Mouse (Mus musculus) forebrain, embryonic 16.5 days (tissue): Measurements from ENCODE around the gene Usp25. TPM values are rescaled to one million over a fixed set of nuclear protein-coding genes. Genes with fewer than 3 reads are reported as not detected.

Source experiments
- ATAC-seq: fragments of 200-750 bp; cut with Nextera tagmentation; 2 replicates; pipeline ENCODE4 v1.8.0; 2017; ENCODE audit warnings: mild to moderate bottlenecking, moderate library complexity
- H3K27ac ChIP-seq: fragments of 300-500 bp; sonication (generic); 2 replicates; pipeline ENCODE4 v1.5.1; 2014; ENCODE audit warnings: low read length, control low read depth
- H3K27me3 ChIP-seq: fragments of 300-500 bp; sonication (generic); replicated peaks from 2 replicates; pipeline ENCODE4 v1.6.1; 2014; ENCODE audit warnings: low read length; ENCODE audit not compliant: control insufficient read depth, insufficient read depth
- H3K36me3 ChIP-seq: fragments of 300-500 bp; sonication (generic); 2 replicates; pipeline ENCODE4 v1.6.1; 2014; ENCODE audit not compliant: control insufficient read depth, insufficient read depth
- H3K4me1 ChIP-seq: fragments of 300-500 bp; sonication (generic); replicated peaks from 2 replicates; pipeline ENCODE4 v1.6.1; 2014; ENCODE audit warnings: low read length; ENCODE audit not compliant: control insufficient read depth, insufficient read depth
- H3K4me2 ChIP-seq: fragments of 300-500 bp; sonication (generic); 2 replicates; pipeline ENCODE4 v1.6.1; 2014; ENCODE audit warnings: mild to moderate bottlenecking, low read length, control low read depth
- H3K4me3 ChIP-seq: fragments of 300-500 bp; sonication (generic); replicated peaks from 2 replicates; pipeline ENCODE4 v1.5.1; 2014; ENCODE audit warnings: mild to moderate bottlenecking, low read length, control low read depth
- H3K9ac ChIP-seq: fragments of 300-500 bp; sonication (generic); replicated peaks from 2 replicates; pipeline ENCODE4 v1.6.1; 2014; ENCODE audit warnings: low read depth, low read length, control low read depth
- H3K9me3 ChIP-seq: fragments of 300-500 bp; sonication (generic); 2 replicates; pipeline ENCODE4 v1.6.1; 2016; ENCODE audit warnings: low read length; ENCODE audit not compliant: control insufficient read depth
- WGBS: fragments of 180-500 bp; shearing (Covaris S2); extraction: QIAGEN DNeasy Blood & Tissue Kit; methylation state at CpG from one replicate; pipeline ENCODE4 v1.1.7; 2014; 5-methylcytosine and 5-hydroxymethylcytosine counted together
- polyA plus RNA-seq: library from polyadenylated mRNA; unstranded; fragments of >200 nt; fragmentation: Nextera tagmentation; extraction: Ambion mirVana; gene quantifications from 2 replicates; pipeline ENCODE4 v1.2.1, GENCODE M21; 2015

Gene Usp25
- polyA plus RNA-seq, 1 experiment from 2014 or later = 10.9 TPM

DNA sequence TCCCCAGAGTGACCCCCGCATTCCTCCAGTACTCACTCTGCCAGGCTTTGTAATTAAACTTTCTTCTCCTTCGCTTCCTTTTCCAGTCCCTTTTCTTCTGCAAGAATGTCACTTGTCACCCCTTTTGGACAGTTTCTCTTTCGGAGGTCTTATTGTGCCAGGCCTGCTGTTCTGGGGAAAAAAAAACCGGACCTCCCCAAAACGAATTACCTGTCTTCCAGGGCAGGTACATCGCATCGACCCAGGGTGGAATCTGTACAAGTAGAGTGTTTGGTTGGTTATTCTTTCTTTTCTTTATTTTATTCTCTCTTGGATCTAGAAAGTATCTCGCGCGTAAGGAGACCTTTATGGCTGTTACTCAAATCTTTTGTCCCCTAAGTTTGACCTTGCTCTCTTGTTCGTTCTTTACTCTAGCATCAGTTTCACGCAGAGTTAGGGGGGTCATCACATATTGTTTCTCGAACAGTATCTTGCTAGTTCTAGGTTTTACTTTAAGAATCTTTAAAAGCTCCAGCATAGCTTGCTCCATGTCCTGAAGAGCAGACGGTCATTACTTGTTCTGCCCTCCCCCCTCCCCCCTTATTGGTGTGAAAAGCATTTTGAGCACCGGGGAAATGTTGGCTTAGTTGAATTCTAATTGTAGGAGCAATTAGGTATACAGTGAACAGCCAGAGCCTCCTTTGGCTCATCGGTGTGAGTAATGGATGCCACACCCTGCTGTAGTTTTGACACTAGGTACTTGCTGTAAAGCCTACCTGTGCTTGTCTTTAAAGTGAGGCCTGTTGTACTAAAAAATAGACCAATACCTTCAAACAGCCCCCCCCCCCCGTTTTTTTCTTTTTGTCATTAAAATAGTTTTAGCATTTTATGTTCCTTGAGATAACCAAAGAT is 1.1 kb downstream of the Usp25 start:
- no peak for ATAC-seq

DNA sequence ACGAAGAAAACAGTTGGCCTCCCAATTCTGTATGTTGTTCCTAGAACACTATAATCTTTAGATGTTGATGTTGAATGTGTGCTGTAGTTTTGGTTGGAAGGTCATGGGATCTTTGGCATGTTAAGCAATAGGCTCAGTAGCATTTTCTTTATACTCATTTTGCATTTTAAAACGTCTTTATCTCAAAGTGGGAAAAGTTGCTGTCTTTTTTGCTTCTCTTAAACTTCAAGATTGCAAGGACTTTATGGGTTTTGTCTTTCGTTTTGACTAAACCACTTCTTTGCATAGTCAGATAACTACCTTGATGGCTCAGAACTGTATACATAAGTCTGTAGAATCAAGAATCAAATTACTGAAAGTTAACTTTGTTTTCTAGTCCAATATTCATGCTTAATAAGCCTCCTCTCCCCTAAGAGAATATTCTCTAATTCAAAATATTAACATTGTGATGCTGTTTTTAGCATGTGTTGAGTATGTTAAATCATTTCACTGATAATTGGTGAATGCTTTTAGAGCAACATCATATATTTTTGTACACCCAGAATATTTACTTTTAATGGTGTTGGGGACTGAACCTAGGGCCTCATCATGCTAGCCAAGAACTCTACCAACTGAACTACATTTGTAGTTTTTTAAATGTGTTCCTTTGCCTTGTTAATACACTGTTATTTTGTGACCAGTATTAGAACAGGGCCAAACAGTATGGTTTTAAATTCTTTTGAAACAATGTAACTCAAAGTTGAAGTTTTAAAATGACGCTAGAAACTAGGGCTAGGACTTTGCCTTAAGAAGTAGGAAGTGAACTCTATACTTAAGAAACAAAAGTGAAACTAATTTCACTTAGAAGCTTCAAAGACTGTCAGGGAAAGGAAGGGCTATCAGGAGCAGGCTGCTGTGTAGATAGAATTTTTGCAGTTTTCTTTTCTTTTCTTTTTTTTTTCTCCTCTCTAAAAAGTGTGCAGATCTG is 2.2 kb downstream of the Usp25 start:
- 53% methylated on average over 4 of the region's 4 CpGs for WGBS
- H3K4me3 ChIP-seq = no peak overlapping the region
- ATAC-seq = no peak

More for the DNA sequence above, 1.1 kb downstream of the Usp25 start:
- Histone ChIP-seq H3K36me3 (no peaks in the 10 kb centered on the region), H3K27ac (no peak overlapping the region), H3K4me2 (peak overlapping the region; percentile 81), H3K9me3 (no peaks in the 10 kb centered on the region), H3K4me1 (peaks cover 18% of the 10 kb centered on the region), H3K9ac (peak overlapping the region; percentile 80), H3K27me3 (no peaks in the 10 kb centered on the region), H3K4me3 (peak overlapping the region; percentile 77)
- WGBS = 2% methylated on average over 17 of the region's 17 CpGs

DNA sequence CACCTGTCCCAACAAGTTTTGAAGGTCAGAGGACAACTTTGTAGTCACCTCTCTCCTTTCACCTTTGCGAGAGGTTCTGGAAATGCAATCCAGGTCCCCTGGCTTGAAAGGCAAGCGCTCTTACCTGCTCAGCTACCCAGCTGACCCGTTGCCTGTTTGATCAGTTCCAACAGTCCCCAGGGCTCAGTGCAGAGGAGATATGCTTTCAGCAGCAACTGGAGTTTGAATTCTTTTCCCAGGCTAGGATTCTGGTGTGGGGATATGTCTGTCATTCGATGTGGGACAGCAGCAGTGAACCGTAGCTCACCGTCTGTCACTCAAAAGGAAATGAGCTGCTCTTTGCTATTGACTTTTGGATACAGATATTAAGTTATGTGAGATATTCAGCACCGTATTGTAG is 4.4 kb downstream of the Usp25 start:
- Histone ChIP-seq H3K4me2 (no peak overlapping the region), H3K36me3 (no peaks in the 10 kb centered on the region), H3K9me3 (no peaks in the 10 kb centered on the region), H3K4me1 (peaks cover 19% of the 10 kb centered on the region), H3K9ac (no peak overlapping the region), H3K27me3 (no peaks in the 10 kb centered on the region), H3K4me3 (no peak overlapping the region), H3K27ac (no peak overlapping the region)
- no peak for ATAC-seq
- 88% methylated on average over 7 of the region's 7 CpGs for WGBS

More for the DNA sequence above, 2.2 kb downstream of the Usp25 start:
- H3K36me3 ChIP-seq = no peaks in the 10 kb centered on the region
- H3K27me3 ChIP-seq = no peaks in the 10 kb centered on the region
- peaks cover 19% of the 10 kb centered on the region for H3K4me1 ChIP-seq
- H3K4me2 ChIP-seq = peak overlapping the region; percentile 81
- H3K9me3 ChIP-seq = no peaks in the 10 kb centered on the region
- H3K27ac ChIP-seq = no peak overlapping the region
- H3K9ac ChIP-seq = no peak overlapping the region

DNA sequence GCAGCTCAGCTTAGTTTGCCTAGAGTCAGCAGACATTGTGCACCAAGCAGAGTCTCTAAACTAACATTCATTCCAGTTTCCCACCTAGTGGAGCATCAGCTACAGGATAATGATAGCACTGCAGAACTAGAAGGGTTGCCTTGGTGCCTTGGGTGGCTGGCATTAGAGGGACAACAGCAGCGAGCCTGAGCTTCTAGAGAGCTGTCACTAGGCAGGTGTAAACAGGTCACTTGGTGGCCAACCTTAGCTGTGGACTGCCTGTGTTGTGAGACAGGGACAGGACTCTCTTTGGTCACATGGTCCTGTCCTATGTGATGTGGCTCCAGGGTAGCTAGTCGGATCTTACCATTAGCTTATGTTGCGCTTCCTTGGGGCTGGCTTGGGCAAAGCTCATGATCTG is 6.7 kb downstream of the Usp25 start:
- peaks cover 5% of the 10 kb centered on the region for H3K9me3 ChIP-seq
- peaks cover 6% of the 10 kb centered on the region; the same call in 1 of the 2 replicates for H3K4me1 ChIP-seq
- no peak for ATAC-seq
- no peak overlapping the region for H3K4me2 ChIP-seq
- H3K9ac ChIP-seq = no peak overlapping the region
- peaks cover 3% of the 10 kb centered on the region for H3K36me3 ChIP-seq
- 64% methylated on average over 3 of the region's 3 CpGs for WGBS
- H3K27ac ChIP-seq = no peak overlapping the region
- H3K4me3 ChIP-seq = no peak overlapping the region
- no peaks in the 10 kb centered on the region for H3K27me3 ChIP-seq

DNA sequence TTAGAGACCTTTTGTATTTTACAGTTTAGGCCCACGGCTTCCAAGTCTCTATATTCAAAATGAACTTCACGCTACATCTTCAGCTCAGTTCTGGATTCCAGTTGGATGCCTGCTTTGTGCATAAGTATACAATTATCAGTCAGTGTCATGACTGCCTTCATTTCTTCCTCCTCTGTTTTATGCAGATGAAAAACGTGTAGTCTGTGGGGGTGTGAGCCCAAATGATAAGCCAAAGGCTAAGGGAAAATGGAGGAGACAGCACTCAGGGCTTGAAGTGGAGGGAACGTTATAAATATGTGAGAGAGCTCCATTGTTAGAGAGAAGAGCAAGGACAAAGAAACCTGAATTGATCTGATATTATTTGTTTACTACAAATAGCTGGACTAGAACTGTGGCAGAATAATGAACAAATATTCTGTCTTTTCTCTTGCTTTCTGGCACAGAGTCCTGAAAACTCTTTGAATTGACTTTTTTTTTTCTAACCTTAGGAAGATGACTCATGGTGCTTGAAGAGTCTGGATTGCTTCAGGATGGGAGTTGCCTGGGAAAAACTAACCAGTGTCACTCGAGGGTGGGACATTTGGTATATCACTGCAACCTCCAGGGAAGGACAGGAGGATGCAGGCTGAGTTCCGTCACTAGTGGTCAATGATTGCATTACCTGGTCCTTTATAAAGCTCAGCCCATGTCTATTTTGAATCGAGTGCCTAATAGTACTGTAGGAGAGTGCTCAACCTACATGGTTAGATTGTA is 10.3 kb downstream of the Usp25 start:
- no peak overlapping the region for H3K27ac ChIP-seq
- 94% methylated on average over 7 of the region's 7 CpGs for WGBS
- peaks cover 7% of the 10 kb centered on the region for H3K9me3 ChIP-seq
- H3K36me3 ChIP-seq = peaks cover 3% of the 10 kb centered on the region
- no peak for ATAC-seq
- H3K9ac ChIP-seq = no peak overlapping the region
- no peaks in the 10 kb centered on the region for H3K27me3 ChIP-seq
- H3K4me3 ChIP-seq = no peak overlapping the region
- no peak overlapping the region for H3K4me2 ChIP-seq
- peaks cover 12% of the 10 kb centered on the region; the same call in 1 of the 2 replicates for H3K4me1 ChIP-seq

DNA sequence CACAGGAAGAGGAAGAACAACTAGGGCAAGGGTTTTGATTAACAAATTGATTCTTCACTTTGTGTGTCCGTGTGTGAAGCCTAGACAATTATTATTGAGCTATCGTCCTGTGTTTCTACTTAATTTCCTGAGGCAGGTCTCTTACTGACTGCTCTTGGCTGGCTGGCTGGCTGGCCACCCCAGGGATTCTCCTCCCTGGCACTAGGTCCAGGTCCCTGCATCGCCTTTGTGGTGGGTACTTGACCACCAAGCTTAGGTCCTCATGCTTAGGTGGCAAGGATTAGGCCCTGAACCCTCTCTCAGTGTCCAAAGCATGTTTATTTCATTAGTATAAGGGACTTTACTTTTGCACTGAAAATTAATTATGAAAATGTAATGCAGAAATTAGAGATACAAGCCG is 12.6 kb downstream of the Usp25 start:
- ATAC-seq = no peak
- H3K4me1 ChIP-seq = peaks cover 18% of the 10 kb centered on the region
- peaks cover 3% of the 10 kb centered on the region for H3K36me3 ChIP-seq
- no peaks in the 10 kb centered on the region for H3K27me3 ChIP-seq
- no peak overlapping the region for H3K27ac ChIP-seq
- no peak overlapping the region for H3K4me2 ChIP-seq
- 96% methylated on average over 4 of the region's 4 CpGs for WGBS
- H3K9me3 ChIP-seq = peaks cover 7% of the 10 kb centered on the region
- no peak overlapping the region for H3K9ac ChIP-seq
- H3K4me3 ChIP-seq = no peak overlapping the region

DNA sequence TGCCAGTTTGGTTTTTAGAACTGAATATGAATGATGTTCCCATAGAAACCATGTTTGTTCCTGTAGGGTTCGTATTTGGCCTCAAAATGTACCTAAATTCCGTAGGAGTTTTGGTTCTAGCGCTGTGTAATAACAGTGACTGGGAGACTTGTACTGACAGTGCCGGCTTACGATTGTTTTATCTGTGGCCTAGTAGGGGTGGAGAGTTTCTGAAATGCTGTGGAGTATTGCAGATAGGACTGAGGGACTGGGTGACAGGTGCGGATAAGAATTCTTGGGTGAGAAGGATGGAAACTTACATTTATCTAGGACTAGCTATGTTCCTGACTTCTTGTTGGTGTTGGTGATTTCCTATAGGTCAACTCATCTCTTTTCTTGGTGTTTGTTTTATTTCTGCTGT is 13.4 kb downstream of the Usp25 start:
- no peaks in the 10 kb centered on the region for H3K27me3 ChIP-seq
- WGBS = 96% methylated on average over 6 of the region's 6 CpGs
- H3K36me3 ChIP-seq = peaks cover 3% of the 10 kb centered on the region
- H3K9me3 ChIP-seq = peaks cover 7% of the 10 kb centered on the region
- peaks cover 18% of the 10 kb centered on the region for H3K4me1 ChIP-seq
- H3K4me2 ChIP-seq = no peak overlapping the region
- H3K27ac ChIP-seq = no peak overlapping the region
- no peak overlapping the region for H3K4me3 ChIP-seq
- no peak overlapping the region for H3K9ac ChIP-seq
- no peak for ATAC-seq

DNA sequence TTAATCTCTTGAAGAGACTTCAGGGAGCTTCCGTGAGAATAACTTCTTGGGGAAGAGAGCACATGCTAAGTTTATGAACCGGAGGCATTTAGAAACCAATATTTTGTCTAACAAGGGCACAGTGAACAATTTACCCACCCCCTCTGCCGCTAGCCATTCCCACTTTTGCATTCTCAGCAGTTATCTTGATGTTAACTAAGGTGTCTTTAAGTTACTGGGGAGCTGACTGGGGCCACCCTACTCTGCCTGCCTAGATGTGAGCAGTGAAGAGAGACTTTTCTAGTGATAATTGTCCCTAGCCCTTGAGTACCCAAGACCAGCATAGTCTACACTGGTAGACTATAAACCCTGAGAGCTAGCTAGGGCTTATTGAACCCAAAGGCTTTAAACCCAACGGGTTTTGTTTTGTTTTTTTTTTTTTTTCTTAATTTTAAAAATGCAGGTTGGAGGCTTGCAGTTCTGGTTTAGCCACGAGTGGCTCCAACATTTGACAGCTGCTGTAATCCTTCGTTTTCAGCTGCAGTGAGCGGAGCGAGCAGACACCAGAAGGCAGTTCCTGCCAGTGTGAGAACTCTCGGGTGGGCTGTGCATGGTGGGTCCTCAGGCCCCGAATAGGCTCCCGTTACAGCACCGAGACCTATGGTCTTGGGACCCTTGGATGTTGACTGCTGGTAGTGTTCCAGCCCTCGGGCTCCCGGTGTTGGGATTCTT is 14.6 kb downstream of the Usp25 start:
- 70% methylated on average over 14 of the region's 14 CpGs for WGBS
- ATAC-seq = 0 out of 2 replicates have a peak, but pooled peaks have one; percentile 31
- H3K27me3 ChIP-seq = no peaks in the 10 kb centered on the region
- no peak overlapping the region for H3K27ac ChIP-seq
- H3K36me3 ChIP-seq = peaks cover 3% of the 10 kb centered on the region
- no peak overlapping the region for H3K4me2 ChIP-seq
- no peak overlapping the region for H3K4me3 ChIP-seq
- H3K4me1 ChIP-seq = peaks cover 18% of the 10 kb centered on the region
- H3K9ac ChIP-seq = no peak overlapping the region
- H3K9me3 ChIP-seq = peaks cover 7% of the 10 kb centered on the region
